Mouse (Mus musculus): Measurements from ENCODE around the gene Nek11. TPM values are rescaled to one million over a fixed set of nuclear protein-coding genes. Genes with fewer than 3 reads are reported as not detected.

Nek11 gene
- under 1 TPM; 0.17 to 0.32 TPM for total RNA-seq (2021)
- long read RNA-seq, experiment 1 = 0 reads
- long read RNA-seq, experiment 2 = 0 reads

- DNase-seq (ENCODE audit: low spot score in 2 of 2) = peak; percentile 94 to 95
These were observed at the start of gene Nek11, which contains the start of gene Aste1 for GRCm38 (mm10) chr9:105395218-105395627. Gene Nek11 (minus strand): TSS chr9:105395524. Gene Aste1 (plus strand): TSS chr9:105395392.

- no peak for DNase-seq (ENCODE audit: low spot score in 2 of 2)
These were observed 13.2 kb upstream of the Nek11 start for GRCm38 (mm10) chr9:105408549-105408948.

GRCm38 (mm10) chr9:105394720-105395119, 604 bp downstream of the Nek11 start:
- no peak for DNase-seq (ENCODE audit: low spot score in 2 of 2)

GRCm38 (mm10) chr9:105390616-105391015, 4.7 kb downstream of the Nek11 start:
- no peak for DNase-seq (ENCODE audit: low spot score in 2 of 2)

GRCm38 (mm10) chr9:105389289-105389688, 6.0 kb downstream of the Nek11 start:
- DNase-seq (ENCODE audit: low spot score in 2 of 2) = peak; percentile 71 to 79

- no peak for DNase-seq (ENCODE audit: low spot score in 2 of 2)
These were observed 7.9 kb downstream of the Nek11 start for GRCm38 (mm10) chr9:105387403-105387802.

GRCm38 (mm10) chr9:105379533-105380145, 15.7 kb downstream of the Nek11 start:
- DNase-seq (ENCODE audit: low spot score in 2 of 2) = no peak

GRCm38 (mm10) chr9:105377622-105378021, 17.7 kb downstream of the Nek11 start:
- no peak for DNase-seq (ENCODE audit: low spot score in 2 of 2)

GRCm38 (mm10) chr9:105376954-105377530, 18.3 kb downstream of the Nek11 start:
- no peak for DNase-seq (ENCODE audit: low spot score in 2 of 2)

GRCm38 (mm10) chr9:105376411-105376810, 18.9 kb downstream of the Nek11 start:
- no peak for DNase-seq (ENCODE audit: low spot score in 2 of 2)

- DNase-seq (ENCODE audit: low spot score in 2 of 2) = no peak
These were observed 21.0 kb downstream of the Nek11 start for GRCm38 (mm10) chr9:105374361-105374760.

- DNase-seq (ENCODE audit: low spot score in 2 of 2) = no peak
These were observed 26.7 kb downstream of the Nek11 start for GRCm38 (mm10) chr9:105368605-105369004.

- DNase-seq (ENCODE audit: low spot score in 2 of 2) = no peak
These were observed 29.1 kb downstream of the Nek11 start for GRCm38 (mm10) chr9:105366199-105366598.

- no peak for DNase-seq (ENCODE audit: low spot score in 2 of 2)
These were observed 31.6 kb downstream of the Nek11 start for GRCm38 (mm10) chr9:105363520-105364231.

GRCm38 (mm10) chr9:105362181-105362580, 33.1 kb downstream of the Nek11 start:
- no peak for DNase-seq (ENCODE audit: low spot score in 2 of 2)

- no peak for DNase-seq (ENCODE audit: low spot score in 2 of 2)
These were observed 46.3 kb downstream of the Nek11 start for GRCm38 (mm10) chr9:105349034-105349433.

- no peak for DNase-seq (ENCODE audit: low spot score in 2 of 2)
These were observed 46.9 kb downstream of the Nek11 start for GRCm38 (mm10) chr9:105348242-105349031.

GRCm38 (mm10) chr9:105342994-105343656, 52.2 kb downstream of the Nek11 start:
- DNase-seq (ENCODE audit: low spot score in 2 of 2) = no peak

GRCm38 (mm10) chr9:105342565-105342964, 52.8 kb downstream of the Nek11 start:
- no peak for DNase-seq (ENCODE audit: low spot score in 2 of 2)

GRCm38 (mm10) chr9:105332436-105333016, 62.8 kb downstream of the Nek11 start:
- DNase-seq (ENCODE audit: low spot score in 2 of 2) = no peak
